Mouse (Mus musculus) olfactory bulb, adult 2 months (tissue): ENCODE results near the gene Cfap206. TPM values are rescaled to one million over a fixed set of nuclear protein-coding genes. Genes with fewer than 3 reads are reported as not detected.
"Not testable (repeated sequence)": the region's sequence is repeated elsewhere in the genome, so short reads cannot be mapped to it uniquely, and the experiment has no call there.

Experiments used
- H3K27ac ChIP-seq: fragments of 200-500 bp; 2 replicates; pipeline ENCODE4 v1.5.1; 2012; ENCODE audit warnings: low read depth, low read length; ENCODE audit not compliant: insufficient read depth
- H3K4me1 ChIP-seq: fragments of 200-500 bp; 2 replicates; pipeline ENCODE4 v1.6.1; 2012; ENCODE audit warnings: low read length; ENCODE audit not compliant: control insufficient read depth, insufficient read depth
- H3K4me3 ChIP-seq: fragments of 200-500 bp; 2 replicates; pipeline ENCODE4 v1.5.1; 2012; ENCODE audit warnings: mild to moderate bottlenecking, low read depth, low read length, moderate library complexity; ENCODE audit not compliant: insufficient read depth
- CTCF ChIP-seq: fragments of 200-500 bp; IDR thresholded peaks from 2 replicates; pipeline ENCODE4 v1.5.1; 2012; ENCODE audit warnings: low read depth, mild to moderate bottlenecking, low read length, moderate library complexity; ENCODE audit not compliant: insufficient read depth
- POLR2A ChIP-seq: fragments of 200-500 bp; IDR thresholded peaks from 2 replicates; pipeline ENCODE4 v1.6.1; 2012; ENCODE audit warnings: mild to moderate bottlenecking, low read depth, low read length, moderate library complexity; ENCODE audit not compliant: insufficient read depth
- WGBS: fragments of 180-500 bp; shearing (Covaris S2); methylation state at CpG from one replicate; pipeline ENCODE4 v1.1.7; 2018; 5-methylcytosine and 5-hydroxymethylcytosine counted together
- polyA plus RNA-seq: library from polyadenylated mRNA; stranded (reverse); fragments of >200 nt; gene quantifications from 2 replicates; pipeline ENCODE4 v1.2.4, GENCODE M21; 2012; ENCODE audit warnings: low replicate concordance; ENCODE audit not compliant: missing spikeins, insufficient read depth, insufficient read length

Cfap206 gene
- not detected in 2 replicates for polyA plus RNA-seq

DNA sequence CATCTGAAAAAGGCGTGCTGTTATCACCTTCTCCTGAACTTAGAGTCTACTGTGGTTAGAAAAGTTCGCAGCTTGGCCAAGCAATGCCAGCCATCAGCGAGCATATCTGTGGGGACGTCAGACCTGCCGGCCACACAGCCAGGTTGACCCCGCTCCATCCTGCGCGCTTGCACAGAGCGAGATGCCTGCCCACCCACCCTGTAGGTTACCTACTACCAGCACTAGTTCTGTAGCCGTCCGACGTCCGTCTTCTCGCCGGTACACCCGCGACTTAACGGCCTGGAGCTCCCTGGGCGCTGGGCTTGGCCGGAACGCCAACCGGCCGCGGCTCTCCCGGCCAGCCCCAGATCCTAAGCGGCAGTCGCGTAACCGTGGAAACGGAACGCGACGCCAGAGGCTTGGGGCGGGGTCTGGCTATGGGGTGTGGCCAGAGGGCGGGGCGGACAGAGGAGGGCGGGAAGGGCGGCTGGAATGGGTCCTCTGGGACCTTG, at the start of gene Cfap206:
Gene Cfap206, minus strand, starts transcription at position 356 of the 491 bp plus-strand sequence.
- WGBS: under 1% methylated on average over 38 of the region's 38 CpGs
- H3K27ac ChIP-seq: no peak within 1 kb of the TSS
- H3K4me1 ChIP-seq: peaks cover 6% of the 10 kb centered on the region
- no peak for TF ChIP-seq CTCF
- no peak for TF ChIP-seq POLR2A
- H3K4me3 ChIP-seq: peak within 1 kb of the TSS; percentile 52

- peak within 1 kb of the TSS; percentile 80 for H3K4me3 ChIP-seq
- no peaks in the 10 kb centered on the region; the same call in 1 of the 2 replicates for H3K4me1 ChIP-seq
- 5% methylated on average over 40 of the region's 40 CpGs for WGBS
- H3K27ac ChIP-seq: peak within 1 kb of the TSS; percentile 49
- TF ChIP-seq POLR2A (peak; percentile 87), CTCF (peak; percentile 84)
Measured at GRCm38 (mm10) chr4:34777677-34778527, 47.9 kb upstream of the Cfap206 start, which contains the start of gene Smim8. Gene Smim8 (minus strand): TSS chr4:34778423.

DNA sequence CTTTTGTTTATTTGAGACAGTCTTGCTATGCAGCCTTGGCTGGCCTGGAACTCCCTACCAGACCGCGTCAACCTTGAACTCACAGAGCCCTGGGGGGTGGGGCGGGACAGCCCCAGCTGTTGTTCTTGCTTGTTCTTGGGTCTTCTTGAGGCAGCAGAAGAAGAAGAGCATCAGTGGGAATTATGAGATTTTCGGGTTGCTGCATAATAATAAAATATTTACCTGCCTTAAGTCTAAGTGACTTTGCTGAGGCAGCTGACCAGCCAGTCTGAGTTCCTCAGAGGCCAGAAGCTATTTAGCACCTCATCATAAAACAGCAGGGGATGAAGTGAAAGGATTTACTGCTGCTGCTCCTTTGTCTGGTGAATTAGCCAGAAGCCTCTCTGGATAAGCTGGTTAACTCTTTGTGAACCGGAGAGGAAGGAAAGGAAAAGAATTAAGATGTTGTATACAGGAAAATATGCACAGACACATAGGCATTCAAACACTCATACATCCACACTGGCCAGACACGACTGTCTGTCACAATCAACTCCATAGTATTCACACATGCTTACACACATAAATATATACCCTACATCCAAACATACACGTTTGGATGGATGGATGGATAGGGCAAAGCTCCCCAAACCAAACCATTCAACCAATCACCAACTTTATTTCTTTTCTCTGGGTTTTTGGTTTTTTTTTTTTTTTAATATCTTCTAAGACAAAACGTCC, 41.8 kb upstream of the Cfap206 start:
- 29% methylated on average over 8 of the region's 8 CpGs for WGBS
- TF ChIP-seq CTCF: no peak
- no peak for TF ChIP-seq POLR2A
- Histone ChIP-seq H3K27ac (no peak overlapping the region), H3K4me3 (no peak overlapping the region), H3K4me1 (no peaks in the 10 kb centered on the region; the same call in 1 of the 2 replicates)

- H3K4me3 ChIP-seq: no peak within 1 kb of the TSS
- H3K27ac ChIP-seq: no peak within 1 kb of the TSS
- no peaks in the 10 kb centered on the region for H3K4me1 ChIP-seq
- no peak for TF ChIP-seq POLR2A
- no peak for TF ChIP-seq CTCF
- WGBS: 70% methylated on average over 1 of the region's 1 CpGs
Measured at GRCm38 (mm10) chr4:34756163-34756562, 26.2 kb upstream of the Cfap206 start, which contains the start of gene Gm136. Gene Gm136 (minus strand): TSS chr4:34756263.

DNA sequence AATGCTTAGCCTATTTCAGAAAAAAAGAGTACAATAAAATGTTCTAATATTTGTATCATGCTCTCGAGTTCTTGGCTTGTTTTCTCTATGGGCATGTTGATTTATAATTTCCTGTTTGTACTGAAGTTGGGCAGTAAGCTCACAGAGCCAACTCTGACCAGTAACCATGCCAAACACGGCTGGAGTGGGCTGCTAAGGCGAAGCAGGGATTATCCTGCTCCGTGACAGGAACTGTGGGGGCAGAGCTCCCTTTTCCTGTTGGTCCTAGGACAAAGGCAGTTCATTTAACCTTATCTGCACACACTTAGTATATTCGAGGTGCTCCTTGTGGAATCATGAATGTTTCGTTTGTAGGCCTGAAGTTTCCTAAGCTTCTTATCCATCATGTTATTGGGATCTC, 19.2 kb upstream of the Cfap206 start:
- Histone ChIP-seq H3K27ac (no peak overlapping the region), H3K4me1 (no peaks in the 10 kb centered on the region), H3K4me3 (no peak overlapping the region)
- TF ChIP-seq POLR2A: no peak
- TF ChIP-seq CTCF: no peak
- WGBS: 54% methylated on average over 6 of the region's 6 CpGs

DNA sequence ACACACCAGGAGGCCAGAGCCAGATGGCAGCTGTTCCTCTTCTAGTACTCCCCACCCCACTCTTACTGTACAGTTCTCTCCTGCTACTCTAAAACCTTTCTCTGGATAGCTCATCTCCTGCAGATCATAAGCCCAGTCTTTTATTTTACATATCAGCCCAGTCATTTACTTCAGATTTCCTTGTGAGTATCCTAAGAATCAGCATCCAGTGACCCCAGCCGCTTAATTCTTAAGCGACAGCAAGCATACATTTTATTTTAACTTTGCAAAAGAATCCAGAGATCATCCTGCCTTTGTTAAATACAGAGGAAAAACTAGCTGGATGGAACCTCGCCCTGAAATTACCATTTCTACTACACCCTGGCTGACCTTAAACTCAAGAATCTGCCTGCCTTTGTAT, 4.5 kb upstream of the Cfap206 start:
- H3K4me1 ChIP-seq: peaks cover 6% of the 10 kb centered on the region
- 75% methylated on average over 3 of the region's 3 CpGs for WGBS
- H3K27ac ChIP-seq: no peak overlapping the region
- TF ChIP-seq CTCF (no peak), POLR2A (no peak)
- no peak overlapping the region for H3K4me3 ChIP-seq

- H3K4me3 ChIP-seq, H3K4me1 ChIP-seq, H3K27ac ChIP-seq: not testable (repeated sequence)
- 42% methylated on average over 2 of the region's 2 CpGs for WGBS
Measured at GRCm38 (mm10) chr4:34733415-34733814, 3.4 kb upstream of the Cfap206 start.

GRCm38 (mm10) chr4:34725710-34726109, 4.3 kb downstream of the Cfap206 start:
- 93% methylated on average over 3 of the region's 3 CpGs for WGBS
- not testable (repeated sequence) for H3K27ac ChIP-seq, H3K4me3 ChIP-seq, H3K4me1 ChIP-seq

DNA sequence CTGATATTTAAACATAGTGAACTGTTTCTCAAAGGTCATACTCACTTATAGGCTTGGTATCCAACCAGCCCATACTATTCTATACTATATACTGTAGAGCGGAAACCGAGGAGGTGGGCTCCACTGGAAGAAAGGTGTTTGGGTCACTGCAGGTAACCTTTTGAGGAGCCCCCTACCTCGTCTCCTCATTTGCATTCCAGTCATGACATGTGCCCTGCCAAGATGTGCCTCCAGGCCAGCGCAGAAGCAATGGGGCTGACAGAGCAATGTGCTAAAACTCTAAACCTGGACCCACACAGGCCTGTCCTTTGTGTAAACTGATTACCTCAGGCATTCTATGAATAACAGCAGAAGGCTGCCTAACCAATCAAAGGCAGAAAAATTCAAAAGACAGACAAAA, 5.7 kb downstream of the Cfap206 start:
- no peak for TF ChIP-seq CTCF
- no peak for TF ChIP-seq POLR2A

More for the DNA sequence above, 5.7 kb downstream of the Cfap206 start:
- Histone ChIP-seq H3K27ac (no peak overlapping the region), H3K4me3 (no peak overlapping the region), H3K4me1 (no peaks in the 10 kb centered on the region)
- 68% methylated on average over 4 of the region's 4 CpGs for WGBS
